Mouse (Mus musculus) limb, embryonic 10.5 days (tissue): ENCODE results near the gene Rhobtb3. TPM values are rescaled to one million over a fixed set of nuclear protein-coding genes. Genes with fewer than 3 reads are reported as not detected.

Source experiments
- DNase-seq: peaks from one replicate; pipeline ENCODE4 v3.0.0-alpha.2; 2017; ENCODE audit warnings: low spot score
- H3K27ac ChIP-seq: fragments of 300-500 bp; sonication (generic); 2 replicates; pipeline ENCODE4 v1.5.1; 2016; ENCODE audit warnings: mild to moderate bottlenecking
- H3K27me3 ChIP-seq: fragments of 300-500 bp; sonication (generic); 2 replicates; pipeline ENCODE4 v1.6.1; 2016; ENCODE audit warnings: low read depth, mild to moderate bottlenecking; ENCODE audit not compliant: poor library complexity, severe bottlenecking
- H3K36me3 ChIP-seq: fragments of 300-500 bp; sonication (generic); 2 replicates; pipeline ENCODE4 v1.6.1; 2016; ENCODE audit warnings: mild to moderate bottlenecking, moderate library complexity
- H3K4me1 ChIP-seq: fragments of 300-500 bp; sonication (generic); 2 replicates; pipeline ENCODE4 v1.6.1; 2016
- H3K4me3 ChIP-seq: fragments of 300-500 bp; sonication (generic); 2 replicates; pipeline ENCODE4 v1.5.1; 2016; ENCODE audit warnings: mild to moderate bottlenecking, moderate library complexity
- H3K9me3 ChIP-seq: fragments of 300-500 bp; sonication (generic); replicated peaks from 2 replicates; pipeline ENCODE4 v1.6.1; 2016; ENCODE audit warnings: mild to moderate bottlenecking
- WGBS: fragments of 180-500 bp; shearing (Covaris S2); methylation state at CpG from one replicate; pipeline ENCODE4 v1.1.7; 2016; 5-methylcytosine and 5-hydroxymethylcytosine counted together
- polyA plus RNA-seq: library from polyadenylated mRNA; unstranded; fragments of >200 nt; fragmentation: Nextera tagmentation; extraction: Ambion mirVana; gene quantifications from 2 replicates; pipeline ENCODE4 v1.2.1, GENCODE M21; 2016

Rhobtb3 gene
- polyA plus RNA-seq, 1 experiment from 2014 or later, result 66.4 TPM

DNA sequence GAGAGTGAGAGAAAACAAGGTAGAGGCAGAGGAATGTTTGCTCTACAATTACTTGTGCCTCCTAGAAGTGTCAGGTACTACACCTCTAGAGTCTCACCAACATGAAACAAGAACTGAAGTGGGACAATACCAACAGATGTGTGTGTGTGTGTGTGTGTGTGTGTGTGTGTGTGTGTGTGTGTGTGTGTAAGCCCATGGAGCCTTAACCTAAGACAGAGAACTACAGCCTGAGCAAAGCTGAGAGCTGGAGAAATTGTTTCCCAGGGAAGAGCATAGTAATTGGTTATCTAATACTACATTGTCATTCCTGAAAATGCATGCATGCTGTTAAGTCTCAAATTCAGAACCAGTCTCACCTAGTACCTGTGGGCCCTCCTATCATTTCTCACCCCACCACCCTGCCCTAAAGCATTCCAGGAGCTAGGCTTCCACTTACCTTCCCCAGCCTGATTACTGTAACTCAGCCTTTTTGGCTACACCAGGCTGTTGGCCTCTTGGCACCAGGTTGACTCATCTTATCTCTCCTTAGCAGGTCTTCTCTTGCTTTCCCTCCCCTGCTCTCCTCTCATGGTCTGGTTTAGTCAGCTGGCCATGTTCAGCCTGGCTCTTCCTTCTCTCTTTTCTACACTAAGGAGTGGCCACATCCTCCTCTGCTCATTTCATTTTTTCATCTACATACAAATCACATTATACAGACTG, 78.1 kb downstream of the Rhobtb3 start:
- no peak overlapping the region for H3K27ac ChIP-seq
- no peaks in the 10 kb centered on the region for H3K9me3 ChIP-seq
- no peak for DNase-seq
- no peak overlapping the region for H3K4me3 ChIP-seq
- H3K4me1 ChIP-seq, result no peaks in the 10 kb centered on the region
- peaks cover 54% of the 10 kb centered on the region for H3K36me3 ChIP-seq
- H3K27me3 ChIP-seq, result no peaks in the 10 kb centered on the region

DNA sequence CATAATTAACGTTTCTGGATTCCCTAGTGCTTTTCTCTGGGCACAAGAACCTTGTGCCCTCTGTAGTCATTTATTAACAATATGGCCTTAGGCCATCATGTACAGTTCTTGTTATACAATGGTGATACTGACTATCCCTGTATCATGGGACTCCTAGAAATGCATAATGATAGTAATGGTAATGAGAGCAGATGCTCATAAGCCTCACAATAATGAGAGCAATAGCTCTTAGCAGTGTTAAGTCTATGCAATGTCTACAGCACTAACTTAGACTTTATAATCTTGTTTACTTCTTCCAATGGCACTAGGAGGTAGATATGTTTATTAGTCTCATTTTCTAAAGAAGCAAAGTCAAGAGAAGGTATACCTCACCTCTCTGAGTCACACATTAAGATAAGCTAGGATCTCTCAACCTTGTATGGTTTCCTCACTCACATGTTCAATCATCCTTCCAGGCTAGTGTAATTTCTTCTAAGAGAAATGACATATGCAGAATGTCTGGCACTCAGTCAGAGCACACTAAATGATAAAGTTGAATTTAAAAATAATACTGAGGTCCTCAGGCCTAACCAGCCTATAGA, 84.4 kb downstream of the Rhobtb3 start:
- H3K4me3 ChIP-seq, result no peak overlapping the region
- 72% methylated on average over 1 of the region's 1 CpGs for WGBS
- H3K27me3 ChIP-seq, result no peaks in the 10 kb centered on the region
- H3K27ac ChIP-seq, result no peak overlapping the region
- H3K36me3 ChIP-seq, result no peaks in the 10 kb centered on the region
- no peaks in the 10 kb centered on the region for H3K4me1 ChIP-seq
- no peak for DNase-seq
- no peaks in the 10 kb centered on the region for H3K9me3 ChIP-seq

DNA sequence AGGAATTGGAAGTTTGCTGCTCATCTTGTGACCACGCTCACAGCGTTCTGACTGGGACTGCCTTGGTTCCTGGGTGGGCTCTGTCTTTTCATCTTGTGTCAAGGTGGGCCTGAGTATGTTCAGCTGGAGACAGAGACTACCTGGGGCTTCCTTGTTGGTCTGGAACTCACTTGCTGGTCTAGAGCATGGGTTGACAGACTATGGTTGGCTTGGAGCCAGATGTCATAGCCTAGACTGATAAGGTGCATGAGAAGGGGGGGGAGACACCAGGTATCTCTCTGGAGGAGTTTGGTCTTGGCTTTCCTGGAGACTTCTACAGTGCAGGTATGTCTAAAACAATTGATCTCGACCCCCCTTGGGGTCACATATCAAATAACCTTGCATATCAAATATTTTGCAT, 90.6 kb downstream of the Rhobtb3 start:
- H3K36me3 ChIP-seq, result no peaks in the 10 kb centered on the region; the same call in 1 of the 2 replicates
- H3K27me3 ChIP-seq, result no peaks in the 10 kb centered on the region
- no peak overlapping the region for H3K4me3 ChIP-seq
- H3K27ac ChIP-seq, result no peak overlapping the region
- 91% methylated on average over 3 of the region's 3 CpGs for WGBS
- no peaks in the 10 kb centered on the region for H3K9me3 ChIP-seq
- DNase-seq, result no peak
- no peaks in the 10 kb centered on the region for H3K4me1 ChIP-seq

DNA sequence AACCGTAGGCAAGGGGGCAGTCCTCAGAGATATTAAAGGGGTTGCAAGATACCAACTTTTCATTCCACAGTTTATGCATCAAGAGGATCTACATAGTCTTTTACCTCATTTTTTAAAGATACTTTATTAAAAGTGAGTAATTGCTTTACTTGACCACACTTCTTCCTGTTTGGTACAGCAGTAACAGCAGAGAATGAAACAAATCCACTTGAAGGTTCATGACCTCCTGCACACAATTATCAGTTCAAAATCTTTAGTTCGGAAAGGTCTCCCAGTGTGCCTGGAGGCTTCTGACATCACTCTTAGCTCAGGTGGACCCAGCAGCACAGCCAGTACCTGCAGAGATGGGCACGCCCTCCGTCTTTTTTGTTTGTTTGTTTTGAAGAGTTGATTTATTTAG, 91.7 kb downstream of the Rhobtb3 start:
- DNase-seq, result no peak
- 88% methylated on average over 4 of the region's 4 CpGs for WGBS
- H3K27me3 ChIP-seq, result no peaks in the 10 kb centered on the region
- no peak overlapping the region for H3K4me3 ChIP-seq
- H3K36me3 ChIP-seq, result no peaks in the 10 kb centered on the region; the same call in 1 of the 2 replicates
- H3K9me3 ChIP-seq, result no peaks in the 10 kb centered on the region
- no peaks in the 10 kb centered on the region for H3K4me1 ChIP-seq
- no peak overlapping the region for H3K27ac ChIP-seq

DNA sequence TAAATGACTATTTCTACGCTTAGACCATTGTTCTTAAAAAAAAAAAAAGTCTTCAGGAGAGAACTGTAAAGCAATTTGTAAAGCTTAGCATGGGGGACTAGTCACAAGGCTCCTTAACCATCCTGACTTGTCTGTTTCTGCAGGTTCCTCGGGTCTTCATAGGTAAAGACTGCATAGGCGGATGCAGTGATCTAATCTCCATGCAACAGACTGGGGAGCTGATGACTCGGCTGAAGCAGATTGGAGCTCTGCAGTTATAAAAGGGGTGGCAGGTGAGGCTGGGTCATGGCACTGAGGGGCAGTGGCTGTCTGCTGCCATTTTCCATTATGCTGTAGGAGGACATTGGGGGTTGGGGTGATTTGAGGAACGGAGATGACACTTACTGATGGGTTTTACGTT, 96.7 kb downstream of the Rhobtb3 start:
- Histone ChIP-seq H3K4me3 (no peak overlapping the region), H3K4me1 (no peaks in the 10 kb centered on the region), H3K9me3 (no peaks in the 10 kb centered on the region), H3K27me3 (no peaks in the 10 kb centered on the region), H3K27ac (no peak overlapping the region), H3K36me3 (no peaks in the 10 kb centered on the region; the same call in 1 of the 2 replicates)
- WGBS, result 88% methylated on average over 6 of the region's 6 CpGs
- no peak for DNase-seq

DNA sequence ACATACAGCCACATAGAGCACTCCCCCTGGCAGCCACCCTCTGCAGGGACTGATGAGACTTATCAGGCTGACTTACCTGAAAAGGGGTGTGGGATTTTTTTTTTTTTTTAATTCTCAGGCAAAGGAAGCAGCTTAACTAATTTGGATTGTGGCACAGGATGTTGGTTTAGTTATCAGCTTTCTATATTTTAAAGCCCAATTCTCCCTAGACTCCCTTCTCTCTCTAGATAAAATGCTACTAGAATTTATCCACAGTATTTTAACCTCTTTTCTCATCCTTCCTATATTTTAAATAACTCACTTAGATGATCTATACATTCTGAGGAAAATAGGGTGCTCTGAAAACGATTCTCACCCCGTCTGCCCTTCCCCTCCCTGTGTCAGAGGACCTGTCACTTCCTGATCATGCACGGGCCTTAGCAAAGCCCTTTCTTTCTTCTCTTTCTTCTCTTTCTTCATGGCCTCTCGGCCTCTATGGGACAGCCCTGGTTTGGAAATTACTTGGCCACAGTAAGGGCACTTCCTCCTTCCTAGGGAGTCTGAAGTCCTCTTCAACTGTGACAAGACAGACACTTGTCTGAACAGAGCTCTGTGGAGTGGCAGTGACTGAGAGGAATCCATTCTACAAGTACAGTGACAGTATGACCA, 98.1 kb downstream of the Rhobtb3 start:
- Histone ChIP-seq H3K36me3 (no peaks in the 10 kb centered on the region), H3K4me3 (no peak overlapping the region), H3K4me1 (peaks cover 10% of the 10 kb centered on the region), H3K27me3 (no peaks in the 10 kb centered on the region), H3K27ac (no peak overlapping the region), H3K9me3 (no peaks in the 10 kb centered on the region)
- DNase-seq, result no peak
- WGBS, result 70% methylated on average over 4 of the region's 4 CpGs

DNA sequence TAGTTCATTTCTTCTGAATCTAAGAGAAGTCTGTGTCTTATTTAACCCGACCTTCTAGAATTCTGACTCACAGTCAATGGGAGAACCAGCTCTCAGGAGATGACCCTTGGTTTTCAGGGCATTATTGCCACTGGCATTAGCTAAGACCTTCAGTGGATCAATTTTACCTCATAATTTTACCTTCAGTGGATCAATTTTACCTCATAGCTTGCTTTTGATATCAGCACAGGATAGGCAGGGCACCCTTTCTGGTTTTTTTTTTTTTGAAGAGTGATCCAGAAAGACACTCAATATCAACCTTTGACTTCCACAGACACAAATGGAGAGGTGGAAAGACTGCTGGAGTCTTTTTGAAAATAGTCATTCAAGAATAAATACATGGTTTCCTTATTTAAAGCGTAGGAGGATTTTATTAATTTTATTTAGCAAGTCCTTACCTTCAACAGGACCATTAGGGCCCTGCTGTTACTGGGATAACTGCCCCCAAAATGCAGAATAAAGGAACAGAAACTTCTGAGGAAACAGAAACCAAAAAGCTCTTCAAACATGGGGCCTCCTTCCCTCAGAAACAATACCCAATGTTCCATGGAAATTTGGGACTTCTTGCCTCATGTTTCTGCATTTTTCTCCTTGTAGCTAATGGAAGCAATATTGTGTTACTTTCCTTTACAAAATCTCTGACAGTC, 98.7 kb downstream of the Rhobtb3 start:
- no peak overlapping the region for H3K27ac ChIP-seq
- H3K4me3 ChIP-seq, result no peak overlapping the region
- H3K27me3 ChIP-seq, result no peaks in the 10 kb centered on the region
- no peak for DNase-seq
- H3K4me1 ChIP-seq, result peaks cover 16% of the 10 kb centered on the region
- no peaks in the 10 kb centered on the region for H3K9me3 ChIP-seq
- WGBS, result 89% methylated on average over 2 of the region's 2 CpGs
- H3K36me3 ChIP-seq, result no peaks in the 10 kb centered on the region

DNA sequence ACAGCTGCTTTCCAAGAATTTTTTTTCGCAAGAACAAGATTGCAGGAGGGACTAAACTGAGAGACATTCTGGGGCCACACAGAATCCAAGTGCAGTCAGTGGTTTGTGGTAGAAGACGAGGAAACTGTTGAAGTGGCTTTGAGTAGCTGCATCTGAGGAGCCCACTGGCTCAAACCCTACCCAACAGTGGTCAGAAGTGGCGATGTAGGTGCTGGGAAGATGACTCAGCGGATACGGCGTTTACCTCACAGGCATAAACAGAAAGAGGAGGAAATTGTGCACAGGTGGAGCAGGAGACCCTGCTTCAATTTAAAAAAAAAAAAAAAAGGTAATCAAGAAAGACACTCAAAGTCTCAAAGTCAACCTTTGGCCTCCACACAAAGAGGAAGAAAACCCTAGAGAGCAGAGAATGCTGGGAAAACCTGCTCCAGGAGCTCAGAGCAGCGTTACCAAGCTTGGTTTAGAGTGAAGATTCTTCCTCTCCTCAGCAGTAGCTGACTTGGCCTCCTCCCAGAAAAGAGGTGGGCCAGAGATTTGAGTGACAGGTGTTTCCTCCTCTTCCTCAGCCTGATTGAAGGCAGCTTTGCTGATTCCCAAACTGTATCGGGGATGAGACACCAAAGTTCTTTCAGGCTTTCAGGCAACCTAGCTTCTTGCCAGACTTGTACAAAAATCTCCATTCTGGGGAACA, 99.6 kb downstream of the Rhobtb3 start:
- Histone ChIP-seq H3K9me3 (no peaks in the 10 kb centered on the region), H3K27ac (no peak overlapping the region), H3K4me3 (no peak overlapping the region), H3K27me3 (no peaks in the 10 kb centered on the region), H3K4me1 (peaks cover 21% of the 10 kb centered on the region), H3K36me3 (no peaks in the 10 kb centered on the region)
- DNase-seq, result no peak
- WGBS, result 90% methylated on average over 8 of the region's 8 CpGs

DNA sequence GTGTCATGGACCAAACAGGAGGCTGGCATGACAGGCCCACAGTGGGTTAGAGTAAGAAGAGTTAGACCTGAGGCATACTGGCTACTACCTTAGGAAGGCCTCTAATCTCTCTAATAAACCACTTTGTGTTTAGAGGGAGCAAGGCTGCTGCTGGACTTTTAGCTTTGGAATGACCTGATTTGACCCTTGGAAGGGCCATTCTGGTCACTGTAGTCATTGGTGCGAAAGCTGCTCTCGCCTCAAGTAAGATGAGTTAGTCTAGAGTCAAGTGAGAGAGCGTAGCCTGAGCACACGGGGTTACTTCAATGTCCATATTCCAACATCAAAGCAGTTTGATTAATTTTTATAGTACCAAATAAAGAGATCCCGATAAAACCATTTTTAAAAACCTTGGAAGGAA, 100.4 kb downstream of the Rhobtb3 start:
- Histone ChIP-seq H3K36me3 (no peaks in the 10 kb centered on the region), H3K9me3 (no peaks in the 10 kb centered on the region), H3K4me1 (peaks cover 21% of the 10 kb centered on the region), H3K27me3 (no peaks in the 10 kb centered on the region), H3K27ac (no peak overlapping the region), H3K4me3 (no peak overlapping the region)
- DNase-seq, result no peak
- 94% methylated on average over 5 of the region's 5 CpGs for WGBS

DNA sequence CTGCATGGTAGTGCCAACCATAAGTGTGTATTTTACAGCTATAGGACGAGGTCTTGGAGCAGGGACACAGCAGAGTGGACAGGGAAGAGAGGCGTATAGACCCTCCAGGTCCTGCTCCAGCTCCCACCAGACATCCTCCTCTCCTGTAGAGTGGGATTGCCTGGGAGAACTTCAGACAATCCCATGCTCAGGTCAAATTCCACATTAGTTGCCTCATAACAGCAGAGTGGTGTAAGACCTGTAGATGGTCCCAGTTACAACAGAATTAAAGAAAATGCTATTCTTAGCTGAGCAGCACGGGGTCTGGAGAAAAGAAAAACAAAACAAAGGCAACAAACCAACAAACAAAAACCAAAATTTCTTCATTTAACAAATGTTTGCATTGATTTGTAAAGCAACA, 101.8 kb downstream of the Rhobtb3 start:
- no peak overlapping the region for H3K27ac ChIP-seq
- 69% methylated on average over 3 of the region's 3 CpGs for WGBS
- H3K9me3 ChIP-seq, result no peaks in the 10 kb centered on the region
- H3K27me3 ChIP-seq, result no peaks in the 10 kb centered on the region
- DNase-seq, result no peak
- H3K36me3 ChIP-seq, result no peaks in the 10 kb centered on the region
- H3K4me1 ChIP-seq, result peaks cover 21% of the 10 kb centered on the region
- no peak overlapping the region for H3K4me3 ChIP-seq

DNA sequence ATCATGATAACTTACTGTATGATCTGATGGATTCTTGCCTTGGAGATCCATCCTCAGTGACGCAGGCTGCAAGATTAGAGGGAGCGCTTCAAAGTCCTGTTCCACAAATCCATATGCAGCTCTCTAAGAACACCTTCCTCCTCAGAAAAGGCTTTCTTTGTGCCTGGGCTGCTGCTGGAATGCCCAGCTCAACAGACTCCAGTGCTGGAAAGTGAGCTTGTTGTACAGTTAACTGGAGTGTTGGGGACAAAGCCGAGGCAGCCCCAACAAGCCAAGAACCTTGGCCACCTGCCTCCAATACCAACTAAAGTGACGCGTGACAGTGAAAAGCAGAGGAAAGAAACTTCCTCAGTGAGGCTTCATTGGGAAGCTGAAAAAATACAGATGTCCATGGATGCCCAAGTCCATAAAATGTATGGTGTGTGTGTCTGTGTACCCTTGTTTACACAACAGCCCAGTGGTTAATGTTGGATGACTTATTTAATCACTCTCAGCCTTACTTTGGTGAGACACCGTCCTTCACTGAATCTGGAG, 102.9 kb downstream of the Rhobtb3 start:
- Histone ChIP-seq H3K4me1 (peaks cover 21% of the 10 kb centered on the region), H3K27me3 (no peaks in the 10 kb centered on the region), H3K4me3 (peak overlapping the region; percentile 56), H3K36me3 (no peaks in the 10 kb centered on the region), H3K27ac (peak overlapping the region; percentile 75; the same call in 1 of the 2 replicates), H3K9me3 (no peaks in the 10 kb centered on the region)
- 67% methylated on average over 6 of the region's 6 CpGs for WGBS
- DNase-seq, result no peak

DNA sequence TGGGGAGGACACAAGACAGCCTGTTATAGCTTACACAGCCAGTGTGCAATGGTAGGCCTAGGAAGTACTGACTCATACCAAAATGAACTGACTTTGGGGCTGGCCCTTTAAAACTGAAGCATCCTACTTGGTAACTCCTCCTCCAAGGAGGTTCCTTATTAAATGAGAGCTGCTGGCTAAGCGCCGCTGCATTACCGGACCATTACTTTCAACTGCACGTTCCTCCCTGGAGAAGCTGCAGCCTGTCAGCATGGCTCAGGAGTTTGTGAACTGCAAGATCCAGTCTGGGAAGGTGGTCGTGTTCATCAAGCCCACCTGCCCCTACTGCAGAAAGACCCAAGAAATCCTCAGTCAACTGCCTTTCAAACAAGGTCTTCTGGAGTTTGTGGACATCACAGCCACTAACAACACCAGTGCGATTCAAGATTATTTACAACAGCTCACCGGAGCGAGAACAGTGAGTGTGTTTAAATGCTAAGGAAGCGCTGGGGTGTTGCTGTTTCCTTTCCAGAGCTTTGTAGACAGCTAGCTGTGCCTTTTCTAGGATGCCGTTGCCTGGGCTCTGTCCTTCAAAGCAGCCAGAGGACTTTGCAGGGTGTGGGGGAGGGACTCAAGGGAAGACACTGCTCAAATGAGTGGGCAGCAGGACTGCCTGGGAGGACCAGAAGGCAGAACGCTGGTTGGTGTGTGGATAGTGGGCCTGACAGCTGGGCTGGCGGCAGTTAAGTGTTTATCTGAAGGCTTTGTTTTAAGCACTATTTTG, 103.8 kb downstream of the Rhobtb3 start, which contains the start of gene Glrx:
TSS of gene Glrx (plus strand) at position 150 of the 763 bp plus-strand sequence.
- peak within 1 kb of the TSS; percentile 56 for H3K4me3 ChIP-seq
- H3K27ac ChIP-seq, result peak within 1 kb of the TSS; percentile 75
- H3K36me3 ChIP-seq, result no peaks in the 10 kb centered on the region
- DNase-seq, result peak; percentile 61
- H3K4me1 ChIP-seq, result peaks cover 21% of the 10 kb centered on the region
- H3K9me3 ChIP-seq, result no peaks in the 10 kb centered on the region
- H3K27me3 ChIP-seq, result no peaks in the 10 kb centered on the region
- WGBS, result 1% methylated on average over 12 of the region's 12 CpGs
